Mouse (Mus musculus) embryonic facial prominence, embryonic 15.5 days (tissue): ENCODE measurements around the gene Tac2. TPM values are rescaled to one million over a fixed set of nuclear protein-coding genes. Genes with fewer than 3 reads are reported as not detected.

ENCODE experiments used
- ATAC-seq: fragments of 200-750 bp; cut with Nextera tagmentation; 2 replicates; pipeline ENCODE4 v1.8.0; 2017; ENCODE audit warnings: low read depth, moderate TSS enrichment; ENCODE audit not compliant: insufficient number of reproducible peaks, low FRiP score, low TSS enrichment
- H3K27ac ChIP-seq: fragments of 300-500 bp; sonication (generic); replicated peaks from 2 replicates; pipeline ENCODE4 v1.5.1; 2015; ENCODE audit warnings: mild to moderate bottlenecking, inconsistent platforms
- H3K27me3 ChIP-seq: fragments of 300-500 bp; sonication (generic); 2 replicates; pipeline ENCODE4 v1.6.1; 2015; ENCODE audit warnings: inconsistent platforms
- H3K36me3 ChIP-seq: fragments of 300-500 bp; sonication (generic); 2 replicates; pipeline ENCODE4 v1.6.1; 2015; ENCODE audit warnings: mild to moderate bottlenecking, inconsistent platforms
- H3K4me1 ChIP-seq: fragments of 300-500 bp; sonication (generic); 2 replicates; pipeline ENCODE4 v1.6.1; 2015; ENCODE audit warnings: inconsistent platforms
- H3K4me2 ChIP-seq: fragments of 300-500 bp; sonication (generic); replicated peaks from 2 replicates; pipeline ENCODE4 v1.6.1; 2015; ENCODE audit warnings: mild to moderate bottlenecking, inconsistent platforms
- H3K4me3 ChIP-seq: fragments of 300-500 bp; sonication (generic); replicated peaks from 2 replicates; pipeline ENCODE4 v1.5.1; 2015; ENCODE audit warnings: mild to moderate bottlenecking, inconsistent platforms
- H3K9ac ChIP-seq: fragments of 300-500 bp; sonication (generic); 2 replicates; pipeline ENCODE4 v1.6.1; 2015; ENCODE audit warnings: inconsistent platforms
- H3K9me3 ChIP-seq: fragments of 300-500 bp; sonication (generic); replicated peaks from 2 replicates; pipeline ENCODE4 v1.6.1; 2016; ENCODE audit warnings: inconsistent platforms
- WGBS: fragments of 180-500 bp; shearing (Covaris S2); methylation state at CpG from one replicate; pipeline ENCODE4 v1.1.7; 2015; 5-methylcytosine and 5-hydroxymethylcytosine counted together
- polyA plus RNA-seq: library from polyadenylated mRNA; unstranded; fragments of >200 nt; fragmentation: Nextera tagmentation; extraction: Ambion mirVana; gene quantifications from 2 replicates; pipeline ENCODE4 v1.2.1, GENCODE M21; 2015

Gene Tac2
- polyA plus RNA-seq, 1 experiment from 2014 or later: 0.25 TPM

- H3K36me3 ChIP-seq: peaks cover 39% of the 10 kb centered on the region
- 85% methylated on average over 7 of the region's 7 CpGs for WGBS
Observed at GRCm38 (mm10) chr10:127698966-127699365, 25.3 kb upstream of the Tac2 start.

DNA sequence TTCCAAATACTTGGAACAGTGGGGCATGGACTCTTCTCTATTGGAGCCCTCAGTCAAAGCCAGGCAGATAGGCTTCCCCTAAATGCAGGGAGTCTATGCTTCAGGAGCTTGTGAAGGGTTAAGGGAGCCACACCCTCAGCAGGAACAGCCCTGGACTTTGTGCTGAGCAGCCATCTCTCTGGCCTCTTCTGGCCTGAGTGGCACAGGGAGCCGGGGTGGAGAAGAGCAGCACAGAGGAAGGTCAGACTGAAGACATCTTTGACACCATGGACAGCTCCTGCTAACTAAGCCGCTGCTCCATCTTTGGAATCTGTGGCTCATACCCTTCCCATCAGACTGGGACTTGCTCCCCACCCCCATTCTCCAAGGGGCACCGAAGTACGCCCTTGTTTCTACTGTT, 21.0 kb upstream of the Tac2 start:
- 34% methylated on average over 4 of the region's 4 CpGs for WGBS
- no peaks in the 10 kb centered on the region for H3K27me3 ChIP-seq
- H3K4me2 ChIP-seq: no peak overlapping the region
- H3K4me1 ChIP-seq: no peaks in the 10 kb centered on the region
- H3K9ac ChIP-seq: no peak overlapping the region
- H3K4me3 ChIP-seq: no peak overlapping the region
- peaks cover 11% of the 10 kb centered on the region for H3K36me3 ChIP-seq
- no peaks in the 10 kb centered on the region for H3K9me3 ChIP-seq
- no peak for ATAC-seq
- no peak overlapping the region for H3K27ac ChIP-seq

More at GRCm38 (mm10) chr10:127698966-127699365, 25.3 kb upstream of the Tac2 start:
- no peak for ATAC-seq
- no peak overlapping the region for H3K4me3 ChIP-seq
- no peaks in the 10 kb centered on the region for H3K27me3 ChIP-seq
- H3K4me2 ChIP-seq: no peak overlapping the region
- H3K9me3 ChIP-seq: no peaks in the 10 kb centered on the region
- no peak overlapping the region for H3K9ac ChIP-seq
- H3K4me1 ChIP-seq: no peaks in the 10 kb centered on the region
- H3K27ac ChIP-seq: no peak overlapping the region

- H3K4me1 ChIP-seq: no peaks in the 10 kb centered on the region
- no peak overlapping the region for H3K4me3 ChIP-seq
- no peaks in the 10 kb centered on the region for H3K27me3 ChIP-seq
- H3K9me3 ChIP-seq: no peaks in the 10 kb centered on the region
- ATAC-seq: no peak
- H3K9ac ChIP-seq: no peak overlapping the region
- WGBS: 60% methylated on average over 2 of the region's 2 CpGs
- H3K27ac ChIP-seq: no peak overlapping the region
- H3K36me3 ChIP-seq: 0 out of 2 replicates have a peak, but pooled peaks cover 2% of the 10 kb centered on the region
- no peak overlapping the region for H3K4me2 ChIP-seq
Observed at GRCm38 (mm10) chr10:127704293-127704692, 20.0 kb upstream of the Tac2 start.

GRCm38 (mm10) chr10:127704766-127705220, 19.5 kb upstream of the Tac2 start, which contains the start of gene Myo1a:
TSS of gene Myo1a (plus strand) at chr10:127705170.
- Histone ChIP-seq H3K9ac (no peak within 1 kb of the TSS), H3K4me3 (no peak within 1 kb of the TSS), H3K27ac (no peak within 1 kb of the TSS), H3K9me3 (no peaks in the 10 kb centered on the region), H3K36me3 (no peaks in the 10 kb centered on the region), H3K4me1 (no peaks in the 10 kb centered on the region), H3K27me3 (no peaks in the 10 kb centered on the region), H3K4me2 (no peak within 1 kb of the TSS)
- 58% methylated on average over 2 of the region's 2 CpGs for WGBS
- no peak for ATAC-seq

DNA sequence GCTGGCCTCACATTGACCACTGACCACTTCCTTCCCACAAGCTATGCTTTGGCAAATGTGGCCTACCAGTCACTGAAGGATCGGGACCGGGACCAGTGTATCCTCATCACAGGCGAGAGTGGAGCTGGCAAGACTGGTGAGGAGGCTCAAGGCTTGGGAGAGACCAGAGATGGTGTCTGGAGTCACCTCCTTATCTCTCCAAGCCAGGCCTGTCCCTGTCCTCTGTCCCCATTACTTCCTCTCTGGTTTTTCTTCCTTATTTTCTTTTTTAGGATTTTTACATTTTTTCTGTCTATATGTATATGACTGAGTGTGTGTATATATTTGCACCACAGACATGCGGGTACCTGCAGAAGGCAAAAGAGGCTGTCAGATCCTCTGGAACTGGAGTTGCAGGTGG, 18.5 kb upstream of the Tac2 start:
- ATAC-seq: no peak

DNA sequence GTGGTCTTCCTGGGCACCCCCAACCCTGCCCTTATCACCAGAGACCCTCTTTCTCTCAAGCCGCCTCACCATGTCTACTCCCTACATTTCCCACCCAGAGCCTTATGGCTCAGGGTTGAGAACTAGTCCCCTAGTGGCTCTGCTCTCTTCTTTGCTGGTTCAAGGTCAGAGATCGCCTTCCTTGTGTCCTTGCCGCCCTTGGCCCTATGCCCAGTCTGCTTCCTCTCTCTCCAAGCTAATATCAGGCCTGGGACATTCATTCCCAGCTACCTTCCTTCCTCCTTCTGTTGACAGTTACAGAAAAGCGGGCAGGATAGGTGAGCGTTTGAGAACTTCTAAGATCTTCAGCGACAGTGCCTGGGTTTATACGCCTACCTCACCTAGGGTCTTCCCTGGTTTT, 16.6 kb upstream of the Tac2 start:
- whole genome bisulfite sequencing: 90% methylated on average over 7 of the region's 7 CpGs
- no peak for ATAC-seq
- H3K9me3 ChIP-seq: no peaks in the 10 kb centered on the region
- H3K4me2 ChIP-seq: no peak overlapping the region
- H3K27ac ChIP-seq: no peak overlapping the region
- H3K4me1 ChIP-seq: peaks cover 5% of the 10 kb centered on the region; the same call in 1 of the 2 replicates
- no peak overlapping the region for H3K9ac ChIP-seq
- H3K27me3 ChIP-seq: no peaks in the 10 kb centered on the region
- no peaks in the 10 kb centered on the region for H3K36me3 ChIP-seq
- no peak overlapping the region for H3K4me3 ChIP-seq

More for the DNA sequence above, 18.5 kb upstream of the Tac2 start:
- no peak overlapping the region for H3K4me3 ChIP-seq
- H3K27me3 ChIP-seq: no peaks in the 10 kb centered on the region
- H3K9ac ChIP-seq: no peak overlapping the region
- H3K4me2 ChIP-seq: no peak overlapping the region
- H3K36me3 ChIP-seq: no peaks in the 10 kb centered on the region
- WGBS: 90% methylated on average over 4 of the region's 4 CpGs
- no peaks in the 10 kb centered on the region for H3K4me1 ChIP-seq
- H3K9me3 ChIP-seq: no peaks in the 10 kb centered on the region
- no peak overlapping the region for H3K27ac ChIP-seq

DNA sequence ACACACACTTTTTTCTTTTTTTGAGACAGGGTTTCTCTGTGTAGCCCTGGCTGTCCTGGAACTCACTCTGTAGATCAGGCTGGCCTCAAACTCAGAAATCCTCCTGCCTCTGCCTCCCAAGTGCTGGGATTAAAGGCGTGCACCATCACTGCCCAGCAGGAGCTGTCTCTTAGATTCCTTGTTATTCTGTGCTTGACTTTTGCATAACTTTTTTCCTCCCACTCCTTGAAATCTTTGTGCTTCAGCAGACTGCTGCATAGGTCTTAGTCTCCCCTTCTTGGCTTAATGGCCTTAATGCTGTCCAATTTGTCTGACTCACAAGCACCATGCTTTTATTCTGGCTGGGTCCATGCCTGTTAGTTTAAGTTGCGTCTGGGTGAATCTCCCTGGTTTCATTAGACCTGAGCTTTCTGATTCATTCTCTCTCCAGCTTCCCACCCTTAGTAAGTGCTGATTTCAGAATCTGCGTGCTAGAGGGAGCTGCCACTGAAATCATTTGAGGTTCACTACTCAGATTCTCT, 15.4 kb upstream of the Tac2 start:
- Histone ChIP-seq H3K9ac (no peak overlapping the region), H3K36me3 (no peaks in the 10 kb centered on the region), H3K4me2 (no peak overlapping the region), H3K27ac (no peak overlapping the region), H3K27me3 (no peaks in the 10 kb centered on the region), H3K4me3 (no peak overlapping the region), H3K9me3 (no peaks in the 10 kb centered on the region), H3K4me1 (peaks cover 11% of the 10 kb centered on the region; the same call in 1 of the 2 replicates)
- no peak for ATAC-seq
- 75% methylated on average over 3 of the region's 3 CpGs for WGBS

- Histone ChIP-seq H3K27me3 (no peaks in the 10 kb centered on the region), H3K27ac (no peak overlapping the region), H3K36me3 (no peaks in the 10 kb centered on the region), H3K9ac (no peak overlapping the region), H3K4me2 (no peak overlapping the region), H3K4me1 (peaks cover 11% of the 10 kb centered on the region; the same call in 1 of the 2 replicates), H3K4me3 (no peak overlapping the region), H3K9me3 (no peaks in the 10 kb centered on the region)
- WGBS: 73% methylated on average over 13 of the region's 13 CpGs
- ATAC-seq: no peak
Observed at GRCm38 (mm10) chr10:127710331-127710730, 13.9 kb upstream of the Tac2 start.

GRCm38 (mm10) chr10:127712736-127713135, 11.5 kb upstream of the Tac2 start:
- 40% methylated on average over 6 of the region's 6 CpGs for WGBS
- no peak overlapping the region for H3K9ac ChIP-seq
- no peak overlapping the region for H3K27ac ChIP-seq
- no peaks in the 10 kb centered on the region for H3K27me3 ChIP-seq
- H3K4me2 ChIP-seq: no peak overlapping the region
- H3K4me3 ChIP-seq: no peak overlapping the region
- H3K36me3 ChIP-seq: no peaks in the 10 kb centered on the region
- peaks cover 11% of the 10 kb centered on the region; the same call in 1 of the 2 replicates for H3K4me1 ChIP-seq
- H3K9me3 ChIP-seq: no peaks in the 10 kb centered on the region
- ATAC-seq: no peak

- Histone ChIP-seq H3K4me1 (peaks cover 17% of the 10 kb centered on the region), H3K9ac (peak overlapping the region; percentile 15; the same call in 1 of the 2 replicates), H3K27me3 (peaks cover 19% of the 10 kb centered on the region; the same call in 1 of the 2 replicates), H3K27ac (no peak overlapping the region), H3K4me2 (peak overlapping the region; percentile 34), H3K36me3 (no peaks in the 10 kb centered on the region), H3K9me3 (no peaks in the 10 kb centered on the region), H3K4me3 (peak overlapping the region; percentile 13)
- WGBS: 14% methylated on average over 20 of the region's 20 CpGs
- no peak for ATAC-seq
Observed at GRCm38 (mm10) chr10:127721671-127722418, 2.4 kb upstream of the Tac2 start.

GRCm38 (mm10) chr10:127725136-127725535, 858 bp downstream of the Tac2 start:
- Histone ChIP-seq H3K9me3 (no peaks in the 10 kb centered on the region), H3K4me2 (no peak overlapping the region), H3K4me3 (no peak overlapping the region), H3K9ac (no peak overlapping the region), H3K4me1 (peaks cover 17% of the 10 kb centered on the region), H3K27me3 (peaks cover 24% of the 10 kb centered on the region; the same call in 1 of the 2 replicates), H3K36me3 (no peaks in the 10 kb centered on the region), H3K27ac (no peak overlapping the region)
- ATAC-seq: no peak
- 61% methylated on average over 4 of the region's 4 CpGs for WGBS
